Mouse (Mus musculus): Measurements from ENCODE around the gene Ptms. TPM values are rescaled to one million over a fixed set of nuclear protein-coding genes. Genes with fewer than 3 reads are reported as not detected.

Ptms gene
- total RNA-seq, 2 experiments from 2014 or later, result 64.3 to 105 TPM

DNA sequence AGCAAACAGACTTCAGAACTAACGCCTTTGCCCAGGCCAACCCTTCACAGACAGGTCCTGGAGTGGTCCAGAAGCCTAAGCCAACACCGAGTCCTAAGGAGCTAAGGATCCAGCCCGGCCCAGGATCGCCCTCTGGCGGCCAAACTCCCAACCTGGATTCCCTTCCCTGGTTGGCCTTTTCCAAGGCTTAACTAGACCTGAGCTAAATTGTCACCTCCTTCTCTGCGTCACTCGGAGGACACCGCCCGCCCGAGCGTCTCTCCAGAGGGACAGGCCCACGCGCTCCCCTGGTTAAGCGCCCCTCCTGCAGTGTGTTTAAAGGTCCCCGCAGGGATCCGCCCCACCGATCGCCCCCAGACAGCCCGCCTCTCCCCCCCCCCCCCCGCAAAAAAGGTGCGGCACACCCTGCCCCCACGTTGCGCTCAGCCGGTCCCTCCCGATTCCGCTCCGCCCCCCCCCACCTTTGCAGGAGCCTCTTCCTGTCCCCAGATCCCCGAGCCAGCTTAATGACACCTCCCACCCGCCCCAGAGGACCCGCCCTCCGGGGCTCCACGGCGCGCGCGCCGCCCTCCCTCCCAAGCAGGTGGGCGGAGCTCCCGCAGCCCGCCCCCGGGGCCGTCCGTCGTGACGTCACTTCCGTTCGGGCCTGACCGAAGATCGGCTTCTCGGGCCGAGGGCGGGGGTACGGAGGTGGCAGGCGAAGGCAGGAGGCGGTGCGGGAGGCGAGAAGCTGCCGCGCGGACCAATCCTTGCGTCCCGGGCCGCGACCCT, 11.0 kb upstream of the Ptms start, which contains the start of gene Mlf2:
Mlf2 (plus strand) TSS at position 633 of the 771 bp plus-strand sequence.
- peak; percentile 99 for DNase-seq (ENCODE audit: low spot score)

DNA sequence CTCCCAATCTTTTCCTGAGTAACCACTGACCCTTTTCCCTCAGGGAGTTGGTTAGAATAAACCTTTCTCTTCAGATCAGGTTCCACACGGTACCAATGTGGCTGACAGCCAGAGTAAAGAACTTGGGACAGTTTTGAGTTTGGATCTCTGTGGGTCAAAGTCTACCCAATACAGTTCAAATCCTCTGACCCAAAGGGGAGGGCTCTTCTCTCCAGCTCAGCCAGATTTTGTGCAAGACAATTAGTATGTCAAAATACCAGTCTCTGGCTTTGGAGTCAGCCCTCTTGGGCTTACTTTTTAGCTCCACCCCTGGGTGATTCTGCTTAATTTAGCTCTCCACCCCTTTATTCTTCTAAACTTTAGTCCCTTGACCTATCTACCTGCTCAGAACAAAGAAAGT, 10.3 kb upstream of the Ptms start:
- DNase-seq (ENCODE audit: low spot score), result no peak

GRCm38 (mm10) chr6:124925941-124926340, 6.0 kb upstream of the Ptms start:
- DNase-seq (ENCODE audit: low spot score), result peak; percentile 52

DNA sequence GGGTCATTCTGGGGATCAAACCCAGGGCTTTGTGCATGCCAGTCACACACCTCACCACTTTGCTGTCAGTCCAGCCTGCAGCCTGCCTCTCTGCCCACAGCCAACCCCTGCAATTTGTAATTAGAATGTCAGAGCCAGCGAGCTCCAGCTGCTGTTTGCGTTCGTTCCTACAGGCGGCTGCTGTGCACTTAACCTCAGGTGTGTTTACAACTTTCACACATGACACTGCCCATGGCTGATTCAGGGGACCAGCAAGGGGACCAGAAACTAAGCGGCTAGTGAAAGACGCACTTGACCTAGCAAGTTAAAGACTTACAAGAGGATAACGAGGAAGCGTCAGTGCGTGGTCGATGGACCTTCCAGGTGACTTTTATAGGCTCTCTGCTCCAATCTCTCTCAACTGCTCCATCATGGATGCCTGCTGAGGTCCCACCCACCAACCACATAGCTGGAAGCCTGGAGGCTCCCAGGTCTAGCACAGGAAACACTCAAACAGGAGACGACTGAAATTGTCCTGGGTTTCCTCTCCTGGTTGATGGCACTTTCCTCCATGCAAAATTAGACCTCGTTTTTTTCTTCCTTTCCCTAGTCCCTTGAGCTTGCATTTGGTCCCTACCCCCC, 5.4 kb upstream of the Ptms start:
- no peak for DNase-seq (ENCODE audit: low spot score)

DNA sequence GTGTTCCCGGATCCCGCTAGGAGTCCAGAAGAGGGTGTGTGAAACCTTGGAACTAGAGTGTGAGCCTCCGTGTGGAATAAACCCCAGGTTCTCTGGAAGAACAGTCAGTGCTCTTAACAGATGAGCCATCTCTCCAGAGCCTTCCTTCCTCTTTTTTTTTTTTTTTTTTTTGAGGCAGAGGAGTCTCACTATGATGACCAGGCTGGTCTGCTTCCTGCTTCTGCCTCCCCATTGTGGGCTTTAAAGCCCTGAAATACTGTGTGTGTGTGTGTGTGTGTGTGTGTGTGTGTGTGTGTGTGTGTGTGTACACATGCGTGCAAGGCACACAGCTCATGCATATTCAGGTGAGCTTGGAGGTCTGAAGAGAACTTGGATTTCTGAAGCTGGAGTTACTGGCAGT, 1.6 kb upstream of the Ptms start:
- no peak for DNase-seq (ENCODE audit: low spot score)

- DNase-seq (ENCODE audit: low spot score), result no peak
Observed at GRCm38 (mm10) chr6:124920318-124921085, 599 bp upstream of the Ptms start.

DNA sequence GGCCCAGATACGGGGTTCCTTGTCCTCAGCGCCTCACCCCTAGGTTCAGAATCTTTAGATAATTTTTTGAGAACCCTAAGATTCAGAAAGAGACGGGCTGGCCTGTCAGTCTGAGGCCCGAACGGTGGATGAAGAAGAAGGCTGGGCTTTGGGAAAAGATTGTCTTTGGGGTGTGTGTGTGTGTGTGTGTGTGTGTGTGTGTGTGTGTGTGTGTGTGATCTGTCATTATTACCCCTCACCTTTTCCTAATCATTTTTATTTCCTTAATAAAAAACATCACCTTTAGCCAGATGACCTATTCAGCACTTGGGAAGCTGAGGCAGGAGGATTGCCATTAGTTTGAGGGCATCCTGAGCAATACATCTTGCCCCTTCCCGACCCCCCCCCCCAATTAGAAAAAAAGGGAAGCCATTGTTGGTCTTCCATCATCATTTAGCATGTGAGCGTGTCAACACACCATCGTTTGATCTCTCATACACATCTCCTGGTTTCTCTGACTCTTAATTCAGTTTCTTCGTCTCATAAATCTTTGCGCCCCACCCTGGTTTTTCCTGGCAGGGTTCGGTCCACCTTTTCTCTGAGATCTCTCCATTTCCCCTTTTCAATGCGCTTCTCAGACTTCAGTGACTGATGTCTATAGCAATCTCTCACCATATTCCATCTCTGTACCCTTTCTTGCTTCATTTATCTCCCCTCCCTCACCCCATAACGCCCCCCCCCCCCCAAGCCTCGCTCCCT, 844 bp downstream of the Ptms start:
- DNase-seq (ENCODE audit: low spot score), result no peak

- no peak for DNase-seq (ENCODE audit: low spot score)
Observed at GRCm38 (mm10) chr6:124918331-124918690, 1.6 kb downstream of the Ptms start.

- DNase-seq (ENCODE audit: low spot score), result peak; percentile 90
Observed at GRCm38 (mm10) chr6:124917518-124918330, 2.2 kb downstream of the Ptms start.

- peak; percentile 87 for DNase-seq (ENCODE audit: low spot score)
Observed at GRCm38 (mm10) chr6:124916695-124917517, 3.0 kb downstream of the Ptms start.

DNA sequence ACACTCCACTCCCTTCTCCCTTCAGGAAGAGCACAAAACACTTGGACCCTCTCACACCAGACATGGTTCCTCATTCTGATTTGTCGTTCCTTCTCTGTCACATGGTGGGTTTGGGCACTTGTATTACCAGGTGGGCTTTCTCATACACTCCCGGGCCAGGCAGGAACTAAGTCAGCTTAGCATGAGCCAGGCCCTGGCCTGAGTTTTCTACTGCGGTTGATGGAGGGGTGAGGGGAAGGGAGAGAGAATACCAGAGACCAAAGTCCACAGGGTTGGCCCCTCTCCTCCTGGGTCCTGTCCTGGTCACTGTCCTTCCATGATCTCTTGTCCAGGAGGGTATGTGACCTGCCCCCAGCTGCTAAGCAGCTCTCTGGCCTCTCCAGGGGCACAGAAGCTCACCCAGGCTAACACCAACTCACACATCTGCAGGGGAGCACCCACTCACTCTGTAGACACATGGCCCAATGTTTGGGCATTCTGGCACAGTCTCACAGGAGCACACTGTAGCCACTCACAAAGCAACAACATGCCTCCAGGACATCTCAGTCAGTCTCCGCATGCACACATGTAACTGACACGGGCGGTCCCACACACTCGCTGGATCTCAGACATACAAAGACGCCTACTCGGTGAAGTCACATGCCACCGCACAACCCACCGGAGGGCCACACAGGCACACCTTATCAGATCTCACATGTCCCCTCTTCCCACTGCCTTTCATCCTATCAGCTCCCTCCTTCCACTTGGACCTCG, 3.8 kb downstream of the Ptms start:
- DNase-seq (ENCODE audit: low spot score), result no peak

DNA sequence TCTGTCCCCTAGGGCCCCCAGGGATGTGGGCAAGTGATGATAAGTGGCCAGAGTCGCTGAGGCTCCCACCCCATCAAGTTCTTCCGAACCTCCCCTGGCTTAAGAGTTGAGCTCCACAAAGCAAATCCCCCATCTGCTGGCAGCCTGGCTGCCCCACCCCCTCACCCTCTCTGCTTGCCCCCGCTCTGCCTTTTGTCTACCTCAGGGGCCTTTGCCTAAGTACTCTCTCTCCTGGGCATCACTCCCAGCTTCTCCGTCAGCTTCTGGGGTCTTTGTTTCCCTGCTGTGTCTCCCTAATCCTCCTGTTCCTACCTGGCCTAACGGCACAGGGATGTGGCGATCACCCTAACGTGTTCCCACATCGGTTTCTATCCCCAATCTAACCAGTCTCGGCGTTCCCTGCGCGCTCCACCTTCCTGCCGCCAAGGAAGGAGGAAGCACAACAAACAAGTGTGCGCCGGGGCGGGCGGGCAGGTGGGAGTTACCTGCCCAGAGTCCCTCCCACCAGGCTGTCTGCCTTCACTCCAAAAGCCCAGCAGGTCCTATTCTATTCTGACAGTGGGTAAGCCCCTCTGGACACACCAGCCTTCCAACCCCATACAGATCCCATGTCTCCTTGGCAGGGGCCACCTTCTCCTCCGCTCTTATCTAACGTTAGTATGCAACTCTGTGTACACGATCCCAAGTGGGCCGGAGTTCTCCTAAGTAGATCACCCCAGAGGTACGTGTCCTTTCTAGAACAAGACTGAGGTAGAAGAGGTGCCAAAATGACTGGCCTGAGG, 4.6 kb downstream of the Ptms start:
- no peak for DNase-seq (ENCODE audit: low spot score)

GRCm38 (mm10) chr6:124914511-124914910, 5.4 kb downstream of the Ptms start:
- DNase-seq (ENCODE audit: low spot score), result no peak

GRCm38 (mm10) chr6:124913721-124914285, 6.1 kb downstream of the Ptms start:
- DNase-seq (ENCODE audit: low spot score), result no peak

- DNase-seq (ENCODE audit: low spot score), result no peak
Observed at GRCm38 (mm10) chr6:124913214-124913613, 6.7 kb downstream of the Ptms start.

DNA sequence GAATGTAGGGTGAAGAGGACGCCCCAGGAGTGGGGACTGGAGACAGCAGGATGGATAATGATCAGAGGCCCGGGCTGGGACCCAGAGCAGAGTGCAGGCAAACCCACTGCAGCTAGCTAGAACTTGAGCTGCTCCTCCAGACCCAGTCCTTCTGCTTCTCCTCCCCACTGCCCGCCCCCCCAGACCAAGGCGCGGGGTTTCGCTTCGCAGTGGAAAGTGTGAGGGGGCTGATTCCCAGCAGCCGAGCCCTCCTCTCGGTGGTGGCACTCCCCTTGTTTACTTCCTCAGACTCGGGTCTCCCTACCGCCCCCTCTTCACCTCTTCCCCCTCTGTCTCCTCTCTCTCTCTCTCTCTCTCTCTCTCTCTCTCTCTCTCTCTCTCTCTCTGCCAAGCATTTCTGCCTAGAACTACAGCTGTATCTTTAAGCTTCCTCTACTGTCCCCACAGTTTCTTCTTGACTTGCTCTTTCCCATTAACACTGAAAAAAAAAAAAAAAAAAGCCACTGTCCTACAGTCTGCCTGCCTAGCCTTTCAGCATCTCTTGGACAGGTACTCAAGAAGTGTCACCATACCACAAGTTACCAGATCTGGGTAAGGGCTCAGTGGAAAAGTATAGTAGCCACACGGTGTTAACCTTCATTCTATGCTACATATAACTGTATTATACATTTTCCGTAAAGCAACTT, 8.2 kb downstream of the Ptms start, which contains the start of gene Lag3:
Lag3 (minus strand) TSS at position 173 of the 686 bp plus-strand sequence.
- no peak for DNase-seq (ENCODE audit: low spot score)

GRCm38 (mm10) chr6:124910032-124910431, 9.9 kb downstream of the Ptms start:
- no peak for DNase-seq (ENCODE audit: low spot score)
